Mouse (Mus musculus) effector memory CD4-positive, alpha-beta T cell, adult 7 months (primary cell): ENCODE data around the gene Gpc5. TPM values are rescaled to one million over a fixed set of nuclear protein-coding genes. Genes with fewer than 3 reads are reported as not detected.

Experiments used
- polyA plus RNA-seq: library from polyadenylated mRNA; unstranded; fragments of 100-300 nt; shearing (Covaris generic); gene quantifications from one replicate; pipeline ENCODE4 v1.2.1, GENCODE M21; 2017

Gene Gpc5
- 0.27 TPM for polyA plus RNA-seq

GRCm38 (mm10) chr14:115092081-115092480, at the start of gene Gpc5:
TSS of gene Gpc5 (plus strand) at chr14:115092215.

